Mouse (Mus musculus) gastrocnemius, postnatal 14 days (tissue): ENCODE results near the gene Rara. TPM values are rescaled to one million over a fixed set of nuclear protein-coding genes. Genes with fewer than 3 reads are reported as not detected.
"Not testable (repeated sequence)": the region's sequence is repeated elsewhere in the genome, so short reads cannot be mapped to it uniquely, and the experiment has no call there.

Experiments
- DNase-seq: peaks from one replicate; pipeline ENCODE4 v3.0.0; 2021; ENCODE audit warnings: mixed read lengths
- intact Hi-C: fragments of 180-260 bp; cut with DNase I; formaldehyde crosslinking; loops from one replicate; pipeline ENCODE4 v1.15.1; 2025; ENCODE audit warnings: low total_unique reads
- total RNA-seq, 2 experiments: library from RNA; stranded (reverse); gene quantifications; 2 replicates each; pipeline ENCODE4 v1.2.3; 2021

Gene Rara
- total RNA-seq, 2 experiments from 2014 or later = 13.7 to 19.7 TPM

DNA sequence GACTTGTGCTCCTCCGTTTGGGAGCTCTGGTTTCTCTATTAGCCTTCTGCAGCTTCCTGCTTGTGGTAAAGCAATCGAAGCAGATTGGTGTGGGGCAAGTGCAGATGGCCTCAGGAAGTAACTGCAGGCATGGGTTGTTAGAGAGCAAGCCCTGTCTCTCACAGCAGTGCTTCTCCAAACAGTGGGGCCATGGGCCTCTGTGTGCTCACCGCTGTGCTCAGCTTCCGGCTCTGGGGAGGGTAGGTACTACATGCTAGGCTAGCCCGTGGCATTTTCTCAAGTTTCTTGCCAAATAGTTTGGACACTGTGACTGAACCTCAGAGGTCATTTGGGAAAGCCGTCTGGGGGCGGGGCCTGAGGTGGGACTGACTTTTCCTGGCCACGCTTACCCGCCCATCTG, 9.4 kb upstream of the Rara start:
- intact Hi-C loops = loop anchor here (10.0 kb wide), 1 partner anchor 207 kb away; no protein-coding TSS in a partner anchor
- DNase-seq = no peak

DNA sequence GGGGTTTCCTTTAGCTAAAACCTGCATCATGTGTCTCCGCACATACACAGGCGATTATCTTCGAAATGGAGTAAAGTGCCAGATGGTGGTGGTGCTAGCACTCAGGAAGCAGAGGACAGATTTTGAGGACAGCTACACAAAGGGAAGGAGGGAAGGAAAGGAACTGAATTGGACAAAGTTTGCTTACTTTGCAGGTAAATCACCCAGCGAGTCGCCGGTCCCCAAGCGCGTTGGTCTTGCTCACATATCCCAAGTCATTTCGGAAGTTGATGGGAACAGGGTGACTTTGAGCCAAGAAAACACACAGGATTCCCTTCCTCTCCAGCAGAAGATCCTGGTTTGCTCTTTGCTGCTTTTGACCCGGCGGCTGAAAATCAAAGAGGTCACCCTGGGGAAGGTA, 8.6 kb upstream of the Rara start:
- intact Hi-C loops = loop anchor here (10.0 kb wide), 1 partner anchor 206 kb away; no protein-coding TSS in a partner anchor
- no peak for DNase-seq

DNA sequence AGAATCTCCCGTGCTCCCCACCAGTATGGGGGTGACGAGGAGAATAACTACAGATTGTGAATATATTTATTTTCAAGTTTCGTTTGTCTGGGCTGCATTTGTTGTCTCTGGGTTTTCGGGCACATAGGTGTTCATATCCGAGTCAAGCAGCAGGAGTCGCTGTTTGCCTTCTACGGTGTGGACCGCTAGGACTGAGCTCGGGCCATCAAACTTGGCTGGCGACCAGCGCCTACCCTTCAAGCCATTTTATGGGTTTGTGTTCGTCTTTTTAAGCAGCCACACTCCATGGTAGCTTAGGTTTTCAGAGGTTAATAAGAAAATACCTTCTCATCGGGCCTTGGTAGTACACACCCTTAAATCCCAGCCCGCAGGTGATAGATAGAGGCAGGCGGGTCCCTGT, 5.8 kb upstream of the Rara start:
- peak; percentile 69 for DNase-seq
- intact Hi-C loops = not testable (repeated sequence)

DNA sequence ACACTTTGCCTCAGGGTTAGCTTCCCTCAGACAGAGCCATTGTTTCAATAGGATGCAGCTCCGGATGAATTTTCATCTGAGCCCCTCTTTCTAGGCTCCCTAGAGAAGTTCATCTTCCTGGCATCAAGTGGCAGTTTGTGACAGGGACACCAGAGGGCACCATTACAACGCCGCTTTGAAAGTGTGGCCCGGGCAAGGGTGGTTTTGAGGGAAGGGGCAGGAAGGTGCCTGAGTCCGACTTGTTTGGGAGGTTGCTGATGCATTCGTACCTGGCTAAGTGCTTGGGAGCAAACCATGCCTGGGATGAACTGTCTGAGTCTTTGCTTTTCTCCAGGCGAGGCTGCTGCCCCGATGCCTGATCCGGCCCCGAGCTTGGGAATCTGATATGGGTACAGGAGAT, 5.3 kb upstream of the Rara start:
- intact Hi-C loops = not testable (repeated sequence)
- peak; percentile 64 for DNase-seq

DNA sequence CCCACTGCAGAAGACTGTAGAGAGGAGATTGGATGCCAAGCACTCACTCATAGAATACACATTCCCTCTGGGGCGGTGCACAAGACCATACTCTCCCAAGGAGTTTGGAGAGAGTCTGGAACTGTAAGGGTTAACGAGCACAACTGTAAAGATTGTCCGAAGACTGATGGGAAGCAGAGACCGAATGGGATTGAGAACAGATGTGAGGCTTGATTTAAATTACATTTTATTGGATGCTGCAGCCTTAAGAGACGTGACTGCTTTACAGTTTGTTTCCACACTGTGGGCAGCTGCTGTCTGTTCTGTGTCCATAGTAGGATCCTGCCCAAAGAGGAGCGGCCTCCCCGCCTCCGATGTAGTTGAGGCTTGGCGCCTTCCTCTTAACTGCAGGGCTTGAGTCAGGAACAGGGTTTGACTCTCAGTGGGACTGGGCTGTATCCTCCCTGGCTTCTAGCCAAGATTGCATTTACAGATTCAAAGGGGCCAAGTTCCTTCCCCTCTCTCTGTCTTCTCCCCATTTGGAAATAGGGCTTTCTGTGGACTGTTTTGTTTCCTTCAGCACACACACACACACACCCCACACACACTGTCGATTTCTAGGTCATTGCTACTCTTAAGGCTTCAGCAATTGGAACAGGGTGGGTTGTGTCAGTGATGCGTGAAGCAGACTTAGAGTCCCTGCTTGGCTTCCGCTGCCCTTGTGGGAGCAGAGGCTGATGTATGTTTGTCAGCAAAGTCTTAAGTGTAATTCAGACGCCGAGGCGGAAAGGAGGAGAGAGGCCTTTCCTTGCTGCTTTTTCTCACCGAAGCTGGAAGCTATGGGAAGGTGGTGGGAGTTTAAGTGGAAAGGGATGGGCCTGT, 4.5 kb upstream of the Rara start:
- intact Hi-C loops = not testable (repeated sequence)

DNA sequence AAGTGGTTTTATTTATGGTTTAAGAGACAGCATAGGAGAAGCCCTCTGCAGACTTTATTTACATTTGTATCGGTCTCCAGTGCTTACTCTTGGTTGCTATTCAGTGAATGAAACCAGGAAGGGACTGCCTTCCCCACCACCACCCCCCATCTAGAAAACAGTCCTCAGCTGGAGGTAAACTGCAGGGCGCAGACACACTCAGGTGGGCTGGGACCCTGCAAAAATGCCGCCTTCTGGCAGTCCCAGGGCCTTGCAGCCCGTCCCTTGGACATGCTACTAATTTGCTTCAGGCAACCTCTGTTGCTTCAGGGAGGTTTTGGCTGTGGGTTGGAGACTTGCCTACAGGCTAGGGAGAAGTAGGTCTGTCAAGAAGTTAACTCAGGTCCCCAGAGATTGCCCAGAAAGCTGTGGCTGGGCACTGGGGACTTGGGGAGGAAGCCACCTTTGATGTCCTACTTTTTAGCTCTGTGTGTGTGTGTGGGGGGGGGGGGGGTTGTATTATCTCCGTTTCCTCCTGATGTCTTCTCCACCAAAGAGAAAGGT, 2.9 kb upstream of the Rara start:
- intact Hi-C loops = no loop called here
- DNase-seq = no peak

More for the DNA sequence above, 4.5 kb upstream of the Rara start:
- peak; percentile 62 for DNase-seq

DNA sequence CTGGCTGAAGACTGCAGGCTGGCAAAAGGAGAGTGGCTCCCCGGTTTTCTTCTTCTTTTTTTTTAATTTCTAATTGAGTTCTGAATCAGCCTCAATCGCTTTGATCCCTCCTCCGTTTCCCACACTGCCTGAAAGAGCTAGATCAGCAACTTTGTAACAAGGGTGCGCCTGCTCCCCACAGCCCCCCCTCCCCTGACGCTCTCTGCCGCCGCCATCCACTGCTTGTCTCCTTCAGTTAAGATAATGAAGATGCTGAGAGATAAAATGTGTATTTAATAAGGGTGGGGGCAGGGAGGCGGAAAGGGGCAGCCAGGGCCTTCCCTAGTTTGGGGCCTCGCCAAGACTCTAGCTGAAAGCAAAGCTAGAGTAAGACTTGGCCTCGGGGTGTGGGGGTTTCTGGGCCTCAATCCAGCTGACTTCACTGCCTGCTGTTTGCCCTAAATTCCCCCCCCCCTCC, 2.3 kb upstream of the Rara start:
- peak; percentile 69 for DNase-seq
- intact Hi-C loops = no loop called here

DNA sequence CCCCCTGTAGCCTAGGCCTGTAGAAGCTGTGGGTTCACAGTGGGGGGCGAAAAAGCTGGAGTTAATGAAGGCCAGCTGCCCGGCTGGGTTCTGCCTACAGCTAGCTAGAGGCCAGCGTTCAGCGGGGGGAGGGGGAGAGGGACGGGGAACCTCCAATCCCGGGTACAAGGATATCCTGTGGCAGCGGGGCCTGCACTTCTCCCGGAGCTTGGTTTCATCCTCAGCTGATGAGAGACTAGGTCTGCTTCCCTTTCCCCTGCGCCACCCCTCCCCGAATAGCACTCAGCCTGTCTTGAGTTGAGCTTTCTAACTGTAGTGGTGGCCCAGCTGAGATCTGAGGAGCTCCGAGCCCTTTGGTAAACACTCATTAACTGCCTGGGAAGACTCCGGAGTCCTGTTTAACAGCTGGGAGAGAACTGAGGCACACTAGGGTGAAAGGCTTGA, 1.7 kb upstream of the Rara start:
- intact Hi-C loops = loop anchor here (2.0 kb wide), 1 partner anchor 45 kb away; no protein-coding TSS in a partner anchor
- DNase-seq = peak; percentile 63

DNA sequence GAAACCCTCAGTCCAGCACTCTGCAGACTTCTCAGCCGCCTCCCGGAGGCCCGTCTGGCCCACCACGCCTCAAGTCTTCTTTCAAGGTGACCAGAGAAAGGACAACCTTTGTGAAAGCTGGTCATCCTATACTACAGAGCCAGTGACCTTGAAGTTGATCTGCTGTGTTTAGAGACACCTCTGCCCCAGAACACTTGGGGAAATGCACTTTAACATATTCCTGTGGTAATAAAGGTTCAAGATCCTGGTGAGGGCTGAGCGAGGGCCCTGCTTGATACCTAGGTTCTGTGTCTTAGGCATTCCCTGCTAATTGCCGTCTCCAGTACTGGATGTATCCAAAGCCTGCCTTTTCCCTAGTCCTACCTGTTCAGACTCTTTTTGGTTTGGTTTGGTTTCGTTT, 1.1 kb upstream of the Rara start:
- intact Hi-C loops = loop anchor here (2.0 kb wide), 1 partner anchor 44 kb away; no protein-coding TSS in a partner anchor

DNA sequence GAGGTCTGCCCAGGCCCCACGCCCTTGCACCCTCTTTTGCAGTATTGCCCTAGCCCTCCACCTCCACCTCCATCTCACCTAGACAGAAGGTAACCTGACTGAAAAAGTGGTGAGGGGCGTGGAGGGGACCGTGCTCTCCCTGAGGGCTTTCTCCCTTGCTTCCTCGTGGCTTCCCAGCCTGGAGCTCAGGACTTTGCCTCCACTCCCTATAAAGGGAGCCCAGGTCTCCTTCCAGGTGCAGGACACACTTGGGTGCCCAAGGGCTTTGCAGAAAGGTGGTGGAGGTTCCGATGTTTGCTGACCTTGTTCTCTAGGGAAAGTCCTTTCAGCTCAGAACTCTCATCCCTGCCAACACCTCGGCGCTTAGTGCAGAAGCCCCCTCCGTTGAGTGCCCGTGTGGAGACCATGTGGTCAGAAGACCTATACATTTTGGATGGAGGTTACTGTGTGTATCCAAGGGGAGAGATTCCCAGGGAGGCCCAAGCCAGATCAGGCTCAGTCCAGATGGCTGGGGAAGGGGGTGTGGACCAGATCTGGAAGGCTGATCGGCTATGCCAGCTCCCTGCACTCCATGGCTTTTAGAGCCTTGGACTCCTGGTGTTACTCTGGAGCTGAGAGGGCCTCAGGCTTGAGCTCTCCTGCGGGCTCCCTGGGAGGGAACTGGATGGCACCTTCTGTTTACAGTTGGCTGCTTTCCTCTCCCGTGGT, 722 bp downstream of the Rara start:
- intact Hi-C loops = no loop called here
- DNase-seq = no peak

More for the DNA sequence above, 1.1 kb upstream of the Rara start:
- no peak for DNase-seq

DNA sequence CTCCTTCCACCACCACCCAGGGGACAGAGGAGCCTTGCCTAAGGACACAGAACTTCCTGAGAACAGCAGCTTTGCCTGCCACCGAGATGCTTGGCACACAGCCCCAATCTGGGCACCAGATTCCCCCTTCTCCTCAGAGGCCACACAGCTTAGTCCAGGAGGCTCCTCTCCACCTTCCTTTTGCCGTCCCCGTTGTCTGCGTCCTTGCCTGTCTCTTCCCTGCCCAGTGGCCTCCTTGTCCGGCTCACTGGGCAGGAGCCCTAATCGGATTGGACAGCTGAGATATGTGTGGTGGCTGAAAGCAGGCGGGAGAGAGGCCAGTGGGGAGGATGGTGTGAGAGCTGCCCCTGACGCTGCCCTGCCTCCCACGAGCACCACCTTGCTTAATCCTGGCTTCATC, 1.9 kb downstream of the Rara start:
- no peak for DNase-seq
- intact Hi-C loops = no loop called here

DNA sequence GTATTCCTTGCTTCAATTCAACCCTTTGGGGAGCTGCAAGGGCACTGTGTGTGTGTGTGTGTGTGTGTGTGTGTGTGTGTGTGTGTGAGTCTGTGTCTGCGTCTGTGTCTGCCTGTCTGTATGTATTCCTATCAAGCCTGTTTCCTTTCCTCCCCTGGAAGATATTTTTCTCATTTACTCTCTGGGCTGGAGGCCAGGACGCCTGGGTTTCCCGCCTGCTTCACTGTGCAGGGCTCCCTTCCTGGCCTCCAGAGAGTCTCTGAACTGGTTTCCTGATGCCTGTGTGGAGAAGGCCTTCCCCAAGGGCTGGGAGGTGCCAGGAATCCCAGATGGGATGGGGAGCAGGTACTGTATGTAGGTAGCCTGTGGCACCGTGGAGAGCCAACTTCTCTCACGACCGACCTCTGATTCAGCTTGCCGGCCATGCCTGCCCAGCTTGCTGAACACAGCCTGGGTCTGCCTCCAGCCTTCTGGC, 2.5 kb downstream of the Rara start:
- intact Hi-C loops = no loop called here
- DNase-seq = no peak

DNA sequence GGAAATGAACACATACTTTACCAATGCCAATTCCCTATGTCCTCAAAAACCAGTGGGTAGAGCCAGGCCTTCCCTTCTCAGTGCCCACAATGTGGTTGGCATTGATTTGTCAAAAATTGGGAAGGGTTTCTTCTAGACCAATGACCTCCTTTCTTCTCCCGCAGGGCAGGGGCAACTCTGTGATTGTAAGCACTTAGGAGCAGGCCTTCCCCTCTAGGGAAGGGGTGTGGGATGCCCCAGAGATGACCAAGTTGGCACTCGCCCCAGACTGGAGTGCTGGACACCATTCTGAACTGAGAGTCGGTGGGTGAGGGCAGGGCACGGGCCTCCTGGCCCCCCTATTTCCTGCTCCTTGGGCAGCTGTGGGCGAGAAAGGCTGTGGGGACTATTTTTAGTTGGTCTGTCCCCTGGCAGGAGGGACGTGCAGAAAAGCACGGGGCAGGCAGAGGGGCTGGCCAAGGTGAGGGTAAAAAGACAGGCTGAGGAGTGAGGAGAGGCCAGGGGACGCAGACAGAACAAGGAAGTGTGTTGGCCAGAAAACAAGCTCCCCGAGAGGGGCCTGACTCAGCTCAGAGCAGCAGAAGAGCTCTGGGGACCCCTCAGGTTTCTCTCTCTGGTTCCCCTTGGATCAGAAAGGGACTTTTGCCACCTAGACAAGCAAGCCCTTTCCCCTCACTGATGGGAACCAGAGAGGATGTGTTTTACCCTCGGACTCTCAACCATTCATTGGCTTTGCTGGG, 3.3 kb downstream of the Rara start:
- no peak for DNase-seq
- intact Hi-C loops = no loop called here

DNA sequence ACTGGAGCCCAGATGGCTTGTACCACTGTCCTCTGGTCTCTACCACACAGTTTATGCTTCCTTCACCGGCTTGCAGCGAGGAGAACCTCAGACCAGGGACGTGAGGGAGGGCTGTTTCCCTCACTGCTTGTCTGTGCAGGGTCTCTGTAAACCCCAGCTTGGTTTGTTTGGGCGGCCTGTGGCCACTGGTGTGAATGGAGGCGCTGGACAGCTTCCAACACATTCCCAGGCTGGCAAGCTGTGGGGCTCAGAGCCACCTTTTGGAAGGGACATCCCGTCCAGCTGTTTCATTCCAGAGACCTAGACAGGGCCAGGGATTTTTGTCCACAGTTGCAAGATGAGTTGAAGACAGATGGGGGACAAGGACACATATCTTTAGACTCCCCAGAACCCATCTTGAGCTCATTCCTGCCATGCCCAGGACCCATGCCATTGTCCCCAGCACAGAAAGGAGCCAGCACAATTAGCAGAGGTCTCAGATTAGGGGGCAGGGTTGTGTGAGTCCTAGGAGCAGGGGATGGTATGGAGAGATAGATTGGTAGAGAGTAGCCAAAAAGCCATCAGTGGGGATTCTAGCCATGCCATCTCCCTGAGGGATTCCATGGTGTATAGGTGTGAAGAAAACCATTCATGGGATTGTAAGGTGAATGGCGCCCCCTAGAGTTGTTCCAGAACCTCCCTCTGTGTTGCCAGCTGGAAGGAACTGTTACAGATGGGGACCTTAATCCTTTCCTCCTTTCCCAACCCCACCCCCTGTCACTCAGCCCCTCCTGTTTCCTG, 4.1 kb downstream of the Rara start:
- intact Hi-C loops = no loop called here
- peak; percentile 66 for DNase-seq

DNA sequence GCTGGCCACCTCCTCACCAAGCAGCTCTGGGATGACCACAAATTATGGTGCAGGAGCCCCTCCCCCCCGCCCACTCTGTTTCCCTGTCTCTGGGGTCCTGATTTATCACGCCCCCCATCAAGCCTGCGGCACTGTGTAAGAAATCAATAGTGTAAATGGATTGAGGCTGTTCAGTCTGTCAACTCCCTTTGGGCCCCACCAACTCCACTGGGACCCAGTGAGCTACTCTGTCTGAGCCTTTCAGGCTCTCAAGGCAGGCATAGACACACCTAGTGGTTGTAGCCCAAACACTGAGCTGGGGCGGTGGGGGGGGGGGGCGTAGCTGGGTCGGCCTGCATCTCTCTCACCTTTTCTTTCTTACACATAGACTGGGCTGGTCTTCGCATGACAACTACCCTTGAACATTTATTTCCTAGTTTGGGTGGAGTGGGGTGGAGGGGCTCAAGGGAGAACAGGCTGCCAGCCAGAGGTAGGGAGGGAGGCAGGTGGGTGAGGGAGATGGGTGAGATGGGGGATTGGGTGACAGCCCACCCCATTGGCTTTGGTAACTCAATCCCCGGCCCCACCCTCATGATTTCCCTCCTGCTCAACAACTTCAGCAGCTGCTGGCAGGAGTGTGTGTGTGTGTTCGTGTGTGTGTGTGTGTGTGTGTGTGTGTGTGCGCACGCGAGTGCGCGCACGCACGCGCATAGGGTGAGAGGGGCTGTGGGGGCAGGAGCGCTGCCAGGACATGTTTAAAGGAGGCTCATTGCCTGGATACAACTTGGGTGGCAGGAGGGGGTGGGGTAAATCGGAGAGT, 4.9 kb downstream of the Rara start:
- DNase-seq = no peak
- intact Hi-C loops = no loop called here

DNA sequence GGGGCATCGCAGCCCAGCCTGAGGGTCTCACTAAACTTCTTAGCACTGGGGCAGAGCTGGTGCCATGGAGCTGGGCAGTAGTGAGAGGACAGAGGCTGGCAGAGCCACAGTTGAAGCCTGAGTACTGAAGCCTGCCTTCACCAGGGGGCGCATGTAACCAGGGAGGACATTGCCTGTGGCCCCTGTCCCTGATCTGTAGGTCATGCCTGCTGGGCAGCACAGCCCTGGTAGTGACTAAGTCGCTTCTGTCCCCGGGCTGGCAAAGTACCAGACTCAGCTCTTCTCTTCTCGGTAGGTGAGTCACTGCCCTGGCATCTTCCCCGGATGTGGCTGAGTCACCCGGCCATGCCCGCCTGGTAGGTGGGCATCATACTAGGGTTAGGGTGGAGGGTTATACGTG, 5.5 kb downstream of the Rara start:
- peak; percentile 85 for DNase-seq
- intact Hi-C loops = no loop called here

DNA sequence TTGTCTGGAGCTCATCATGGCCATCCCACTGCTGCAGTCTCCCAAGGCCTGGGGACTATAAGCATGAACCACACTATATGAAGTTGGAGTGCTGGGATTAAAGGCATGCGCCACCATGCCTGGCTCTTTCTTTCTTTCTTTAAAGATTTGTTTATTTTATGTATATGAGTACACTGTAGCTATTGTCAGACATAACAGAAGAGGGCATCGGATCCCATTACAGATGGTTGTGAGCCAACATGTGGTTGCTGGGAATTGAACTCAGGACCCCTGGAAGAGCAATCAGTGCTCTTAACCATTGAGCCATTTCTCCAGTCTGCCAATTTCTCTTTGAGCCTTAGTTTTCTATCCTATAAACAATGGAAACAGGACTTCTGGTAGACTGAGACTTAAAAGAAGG, 6.2 kb downstream of the Rara start:
- DNase-seq, intact Hi-C loops: not testable (repeated sequence)

DNA sequence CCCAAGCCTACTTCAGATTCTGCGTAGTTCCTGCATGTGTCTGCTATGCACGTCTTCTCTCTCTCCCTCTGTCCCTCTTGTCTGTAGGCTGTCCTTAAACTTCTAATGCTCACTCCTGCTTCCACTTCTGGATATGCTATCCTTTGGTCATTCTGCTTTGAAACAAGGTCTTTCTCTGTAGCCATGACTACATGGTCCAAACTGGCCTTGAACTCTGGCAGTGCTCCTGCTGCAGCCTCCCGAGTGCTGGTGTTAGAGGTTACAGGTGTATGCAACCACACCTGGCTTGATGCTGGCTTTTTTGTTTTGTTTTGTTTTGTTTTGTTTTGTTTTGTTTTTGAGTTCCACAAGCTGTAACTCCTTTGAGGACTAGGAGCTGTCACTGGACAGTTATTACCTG, 6.7 kb downstream of the Rara start:
- intact Hi-C loops = no loop called here
- no peak for DNase-seq
